Mouse (Mus musculus) embryonic fibroblast, embryonic 13.5 days (primary cell): ENCODE results near the gene Fam71a. TPM values are rescaled to one million over a fixed set of nuclear protein-coding genes. Genes with fewer than 3 reads are reported as not detected.

Source experiments
- H3K27ac ChIP-seq: 2 replicates; pipeline ENCODE4 v1.5.1; 2012; ENCODE audit warnings: low read length, control low read depth, inconsistent platforms; ENCODE audit not compliant: insufficient read depth
- H3K4me1 ChIP-seq: 2 replicates; pipeline ENCODE4 v1.6.1; 2011; ENCODE audit warnings: low read length; ENCODE audit not compliant: control insufficient read depth, insufficient read depth
- H3K4me3 ChIP-seq: 2 replicates; pipeline ENCODE4 v1.5.1; 2011; ENCODE audit warnings: mild to moderate bottlenecking, control low read depth, low read length; ENCODE audit not compliant: insufficient read depth
- CTCF ChIP-seq: IDR thresholded peaks from 2 replicates; pipeline ENCODE4 v1.5.1; 2011; ENCODE audit warnings: mild to moderate bottlenecking, control low read depth, low read length, moderate library complexity, borderline replicate concordance; ENCODE audit not compliant: insufficient read depth
- POLR2A ChIP-seq: IDR thresholded peaks from 2 replicates; pipeline ENCODE4 v1.6.1; 2011; ENCODE audit warnings: low read depth, mild to moderate bottlenecking, control low read depth, low read length, moderate library complexity
- polyA plus RNA-seq: library from polyadenylated mRNA; stranded (reverse); fragments of >200 nt; gene quantifications from 2 replicates; pipeline ENCODE4 v1.2.4, GENCODE M21; 2011; ENCODE audit warnings: low read depth; ENCODE audit not compliant: missing spikeins, insufficient read length

The Fam71a gene
- polyA plus RNA-seq, 1 experiment: not detected

DNA sequence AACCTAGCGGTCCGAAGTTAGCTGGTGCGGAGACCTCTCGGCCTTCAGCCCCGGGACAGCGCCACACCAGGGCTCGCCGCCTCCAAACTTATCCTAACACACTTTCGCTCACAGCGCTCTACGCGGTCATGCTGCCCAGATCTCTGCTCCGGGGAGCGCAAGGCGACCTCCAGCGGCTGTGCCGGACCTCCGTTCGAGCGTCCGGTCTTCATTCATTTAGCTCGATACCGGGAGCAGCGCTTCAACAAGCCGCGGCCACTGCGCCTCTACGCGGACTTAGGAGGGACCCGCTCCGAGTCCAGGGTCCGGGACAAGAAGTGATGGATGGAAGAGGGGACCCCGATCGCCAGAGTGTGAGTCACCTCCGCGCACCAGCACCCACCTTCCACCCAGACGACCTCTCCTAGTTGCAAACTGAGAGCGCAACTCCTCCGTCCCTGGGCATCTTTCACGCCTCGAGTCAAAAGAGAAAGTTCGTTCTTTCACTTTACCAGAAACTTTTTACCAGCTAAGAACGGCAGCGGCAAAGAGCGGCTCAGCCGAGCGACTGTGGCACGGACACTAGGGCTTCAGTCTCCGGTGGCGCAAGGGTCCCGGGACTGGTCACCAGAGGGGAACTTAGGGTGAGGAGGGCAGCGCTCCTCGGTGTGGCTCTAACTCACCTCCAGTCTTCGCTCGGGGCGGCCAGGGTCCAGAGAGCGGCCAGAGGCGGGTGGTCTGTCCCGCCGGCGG lies 18.0 kb upstream of the Fam71a start:
- peak overlapping the region; percentile 61 for H3K4me3 ChIP-seq
- peaks cover 7% of the 10 kb centered on the region; the same call in 1 of the 2 replicates for H3K4me1 ChIP-seq
- H3K27ac ChIP-seq: no peak overlapping the region; the same call in 1 of the 2 replicates
- TF ChIP-seq CTCF (peak; percentile 59; the same call in 1 of the 2 replicates), POLR2A (no peak)

- Histone ChIP-seq H3K4me3 (peak overlapping the region; percentile 19), H3K27ac (no peak overlapping the region), H3K4me1 (peaks cover 7% of the 10 kb centered on the region; the same call in 1 of the 2 replicates)
- no peak for TF ChIP-seq POLR2A
- TF ChIP-seq CTCF: no peak
Measured at GRCm38 (mm10) chr1:191181469-191182259, 17.0 kb upstream of the Fam71a start.

DNA sequence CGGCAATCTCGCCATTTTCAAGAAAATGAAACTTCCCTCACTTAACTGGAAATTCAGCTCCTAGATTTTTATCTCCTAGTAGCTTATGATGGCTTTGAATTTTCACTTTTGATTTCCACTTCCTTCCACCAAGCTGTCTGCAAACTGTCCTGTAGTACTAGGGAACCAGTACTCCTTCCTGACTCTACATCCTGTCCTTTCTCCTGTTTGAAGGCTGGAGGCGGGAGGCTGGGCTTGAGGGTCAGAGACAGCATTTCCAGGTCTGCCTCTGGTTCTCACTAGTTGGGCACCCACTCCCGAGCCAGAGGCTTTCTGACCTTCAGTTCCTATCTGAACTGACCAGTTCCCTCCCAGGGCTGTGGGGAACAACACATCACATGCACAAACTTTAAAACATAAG lies 15.8 kb upstream of the Fam71a start:
- 0 out of 2 replicates have a peak, but pooled peaks cover 4% of the 10 kb centered on the region for H3K4me1 ChIP-seq
- TF ChIP-seq CTCF (no peak), POLR2A (no peak)

GRCm38 (mm10) chr1:191179846-191180245 lies 15.2 kb upstream of the Fam71a start:
- no peak for TF ChIP-seq CTCF
- TF ChIP-seq POLR2A: no peak
- 0 out of 2 replicates have a peak, but pooled peaks cover 4% of the 10 kb centered on the region for H3K4me1 ChIP-seq
- no peak overlapping the region for H3K4me3 ChIP-seq
- no peak overlapping the region for H3K27ac ChIP-seq

More for the DNA sequence above, 15.8 kb upstream of the Fam71a start:
- Histone ChIP-seq H3K27ac (no peak overlapping the region), H3K4me3 (no peak overlapping the region)

- no peak overlapping the region for H3K27ac ChIP-seq
Measured at GRCm38 (mm10) chr1:191178511-191179188, 14.0 kb upstream of the Fam71a start.

GRCm38 (mm10) chr1:191176887-191177286 lies 12.3 kb upstream of the Fam71a start:
- H3K4me3 ChIP-seq: no peak overlapping the region
- TF ChIP-seq POLR2A (no peak), CTCF (no peak)
- 0 out of 2 replicates have a peak, but pooled peaks cover 4% of the 10 kb centered on the region for H3K4me1 ChIP-seq
- no peak overlapping the region for H3K27ac ChIP-seq

More at GRCm38 (mm10) chr1:191178511-191179188, 14.0 kb upstream of the Fam71a start:
- H3K4me3 ChIP-seq: no peak overlapping the region
- TF ChIP-seq CTCF (no peak), POLR2A (no peak)
- 0 out of 2 replicates have a peak, but pooled peaks cover 4% of the 10 kb centered on the region for H3K4me1 ChIP-seq

DNA sequence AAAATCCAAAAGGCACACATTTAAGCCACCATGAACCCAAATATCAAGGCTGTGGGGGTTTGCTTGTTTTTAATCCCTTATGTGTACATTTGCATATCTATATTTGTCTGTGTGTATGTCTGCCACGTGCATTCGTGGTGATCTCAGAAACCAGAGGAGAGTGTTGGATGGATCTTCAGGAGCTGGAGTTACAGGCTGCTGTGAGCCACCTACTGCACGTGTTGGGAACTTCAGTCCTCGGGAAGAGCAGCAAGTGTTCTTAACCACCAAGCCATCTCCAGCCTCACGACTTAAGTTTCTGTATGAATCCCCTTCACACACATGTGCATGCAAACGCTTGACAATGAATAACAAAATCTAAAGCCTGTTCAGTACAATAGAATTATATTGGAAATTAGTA lies 7.9 kb upstream of the Fam71a start:
- H3K4me3 ChIP-seq: no peak overlapping the region
- TF ChIP-seq CTCF: peak; percentile 32; the same call in 1 of the 2 replicates
- TF ChIP-seq POLR2A: no peak
- no peaks in the 10 kb centered on the region for H3K4me1 ChIP-seq
- H3K27ac ChIP-seq: no peak overlapping the region

DNA sequence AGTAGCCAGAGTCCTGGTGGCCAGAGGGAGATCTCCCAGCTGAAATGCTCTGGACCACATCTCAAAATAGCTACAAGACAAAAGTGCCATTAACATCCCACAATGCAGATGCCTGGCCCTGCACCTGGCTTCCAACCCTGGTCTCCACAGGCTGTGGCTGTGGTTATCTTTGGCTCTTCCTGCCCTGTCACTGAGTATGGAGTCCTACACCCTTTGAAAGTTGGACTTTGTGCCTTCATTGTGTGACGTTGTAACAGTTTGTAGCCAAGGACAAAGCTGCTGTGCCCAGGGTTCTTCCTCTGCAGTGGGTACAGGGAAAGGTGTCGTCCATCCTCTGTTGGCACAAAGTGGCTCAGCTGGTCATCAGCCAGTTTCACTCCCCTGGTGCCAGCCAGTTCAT lies 5.8 kb upstream of the Fam71a start:
- no peak overlapping the region for H3K27ac ChIP-seq
- H3K4me3 ChIP-seq: no peak overlapping the region
- TF ChIP-seq POLR2A (no peak), CTCF (no peak)
- H3K4me1 ChIP-seq: no peaks in the 10 kb centered on the region

DNA sequence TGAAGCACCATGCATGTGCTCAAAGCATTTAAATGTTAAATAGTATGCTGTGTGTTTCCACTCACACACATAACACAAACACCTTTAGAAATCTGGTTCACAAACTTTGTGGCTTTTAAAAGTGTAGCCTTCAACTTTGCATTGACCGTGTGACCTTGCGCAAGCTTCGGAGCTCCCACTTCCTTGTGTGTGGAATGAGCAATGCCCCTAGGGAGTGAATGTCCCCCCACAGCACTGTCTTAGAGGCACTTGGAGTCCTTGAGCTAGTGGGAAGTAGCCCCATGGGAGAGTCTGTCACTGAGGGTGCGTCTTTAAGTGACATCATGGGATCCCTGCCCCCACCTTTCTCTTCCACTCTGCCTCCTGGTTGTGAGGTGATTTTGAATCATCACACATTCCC lies 1.6 kb upstream of the Fam71a start:
- no peaks in the 10 kb centered on the region for H3K4me1 ChIP-seq
- no peak for TF ChIP-seq POLR2A
- no peak for TF ChIP-seq CTCF
- no peak overlapping the region for H3K4me3 ChIP-seq
- no peak overlapping the region for H3K27ac ChIP-seq
